Mouse (Mus musculus): ENCODE measurements around the gene Ctc1. TPM values are rescaled to one million over a fixed set of nuclear protein-coding genes. Genes with fewer than 3 reads are reported as not detected.

Ctc1 gene
- 28.6 and 48.0 TPM in 2 replicates for polyA plus RNA-seq (2012; rRNA removed; ENCODE audit: low replicate concordance)

DNA sequence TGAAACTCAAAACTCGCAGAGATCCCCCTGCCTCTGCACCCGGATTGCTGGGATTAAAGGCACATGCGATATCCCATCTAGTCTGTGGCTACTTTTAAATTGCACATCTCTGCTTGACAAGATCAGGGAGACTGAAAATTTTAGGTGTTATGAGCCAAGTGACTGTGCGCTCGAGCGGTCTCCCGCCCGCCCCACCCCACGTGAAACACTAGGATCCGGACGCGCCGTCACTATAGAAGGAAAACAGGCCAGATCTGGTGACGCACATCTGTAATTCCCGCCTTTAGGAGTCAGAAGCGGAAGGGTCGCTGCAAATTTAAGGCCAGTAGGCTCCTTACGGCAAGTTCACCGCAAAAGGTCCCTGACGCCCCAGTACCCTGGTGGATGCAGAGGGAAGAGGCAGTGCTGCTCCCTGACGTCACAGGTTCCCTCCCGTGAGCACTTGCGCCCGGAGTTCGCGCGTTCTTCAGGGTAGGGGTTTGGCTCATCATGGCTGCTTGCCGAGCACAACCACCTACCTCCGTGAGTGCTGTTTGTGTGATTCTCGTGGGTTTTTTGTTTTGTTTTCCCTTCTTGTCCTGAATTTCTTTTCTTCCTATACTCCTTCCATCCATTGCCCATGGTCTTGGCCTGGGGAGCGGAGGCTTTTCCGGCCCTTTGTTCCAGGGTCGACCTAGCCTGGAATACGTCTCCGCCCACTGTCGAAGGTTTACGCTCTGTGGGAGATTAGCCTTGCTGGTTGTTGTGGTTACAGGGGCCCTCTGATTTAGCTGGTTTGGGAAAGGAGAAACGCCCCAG, at the start of gene Ctc1:
TSS of gene Ctc1 (plus strand) at position 268 of the 798 bp plus-strand sequence.

DNA sequence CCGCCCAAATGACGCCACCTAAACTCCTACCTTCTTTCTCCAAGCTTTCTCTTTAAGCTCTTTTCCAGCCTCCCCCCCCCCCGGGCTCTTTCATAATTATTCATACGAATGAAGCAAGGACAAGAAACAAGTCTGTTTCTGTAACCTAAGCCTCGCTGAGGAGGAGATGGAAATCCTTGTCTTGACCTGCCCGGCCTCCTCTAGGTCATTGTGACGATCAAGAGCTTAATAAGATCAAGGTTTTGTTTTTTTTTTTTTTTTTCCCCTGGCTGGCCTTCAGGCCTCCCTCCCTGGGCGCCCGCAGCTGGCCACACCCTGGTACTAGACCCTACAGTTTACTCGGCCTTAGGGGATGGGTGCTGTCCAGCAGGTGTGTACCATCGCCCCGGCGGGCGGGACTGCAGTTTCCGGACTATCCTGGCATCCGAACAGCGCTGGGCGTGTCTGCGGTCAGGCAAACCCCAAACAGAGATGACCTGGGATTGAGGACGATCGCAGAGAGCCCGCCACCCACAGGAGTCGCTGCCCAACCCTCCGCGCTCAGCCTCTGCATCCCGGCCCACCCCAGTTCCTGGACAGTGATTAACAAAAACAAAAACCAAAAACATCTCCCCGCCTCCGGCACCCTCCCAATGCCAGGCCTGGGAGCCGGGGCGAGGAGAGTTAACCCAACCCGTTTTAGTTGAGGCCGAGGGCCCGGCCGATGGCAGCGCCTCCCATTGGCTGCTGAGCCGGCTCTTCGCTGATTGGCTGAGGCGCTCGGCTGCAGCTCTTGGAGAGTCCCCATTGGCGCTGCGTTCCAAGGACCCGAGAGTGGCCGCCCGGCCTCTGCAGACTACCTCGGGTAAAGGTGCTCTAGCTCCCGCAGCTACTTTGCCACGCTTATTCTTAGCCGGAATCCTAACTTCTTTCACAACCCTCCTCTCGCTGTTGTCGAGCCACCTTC, 48.1 kb upstream of the Ctc1 start, which contains the start of gene Slc25a35:
TSS of gene Slc25a35 (plus strand) at position 795 of the 946 bp plus-strand sequence.

DNA sequence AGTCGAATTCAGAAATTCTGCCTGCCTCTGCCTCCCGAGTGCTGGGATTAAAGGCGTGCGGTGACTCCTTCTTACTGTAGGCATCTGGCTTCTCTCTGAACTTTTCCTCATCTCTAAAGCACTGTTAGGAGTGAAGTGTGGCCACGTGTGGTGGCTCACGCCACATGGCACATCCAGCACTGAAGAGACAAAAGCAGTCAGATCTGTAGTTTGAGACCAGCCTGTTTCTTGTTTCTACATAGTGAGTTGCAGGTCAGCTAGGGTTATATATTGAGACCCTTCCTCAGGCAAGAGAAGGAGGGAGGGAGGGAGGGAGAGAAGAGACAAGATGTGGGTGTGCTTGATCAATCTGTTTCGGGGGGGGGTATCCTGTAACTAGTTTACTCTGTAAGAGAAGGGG, 40.6 kb upstream of the Ctc1 start, which contains the start of gene Rangrf:
TSS of gene Rangrf (minus strand) at position 101 of the 400 bp plus-strand sequence.

DNA sequence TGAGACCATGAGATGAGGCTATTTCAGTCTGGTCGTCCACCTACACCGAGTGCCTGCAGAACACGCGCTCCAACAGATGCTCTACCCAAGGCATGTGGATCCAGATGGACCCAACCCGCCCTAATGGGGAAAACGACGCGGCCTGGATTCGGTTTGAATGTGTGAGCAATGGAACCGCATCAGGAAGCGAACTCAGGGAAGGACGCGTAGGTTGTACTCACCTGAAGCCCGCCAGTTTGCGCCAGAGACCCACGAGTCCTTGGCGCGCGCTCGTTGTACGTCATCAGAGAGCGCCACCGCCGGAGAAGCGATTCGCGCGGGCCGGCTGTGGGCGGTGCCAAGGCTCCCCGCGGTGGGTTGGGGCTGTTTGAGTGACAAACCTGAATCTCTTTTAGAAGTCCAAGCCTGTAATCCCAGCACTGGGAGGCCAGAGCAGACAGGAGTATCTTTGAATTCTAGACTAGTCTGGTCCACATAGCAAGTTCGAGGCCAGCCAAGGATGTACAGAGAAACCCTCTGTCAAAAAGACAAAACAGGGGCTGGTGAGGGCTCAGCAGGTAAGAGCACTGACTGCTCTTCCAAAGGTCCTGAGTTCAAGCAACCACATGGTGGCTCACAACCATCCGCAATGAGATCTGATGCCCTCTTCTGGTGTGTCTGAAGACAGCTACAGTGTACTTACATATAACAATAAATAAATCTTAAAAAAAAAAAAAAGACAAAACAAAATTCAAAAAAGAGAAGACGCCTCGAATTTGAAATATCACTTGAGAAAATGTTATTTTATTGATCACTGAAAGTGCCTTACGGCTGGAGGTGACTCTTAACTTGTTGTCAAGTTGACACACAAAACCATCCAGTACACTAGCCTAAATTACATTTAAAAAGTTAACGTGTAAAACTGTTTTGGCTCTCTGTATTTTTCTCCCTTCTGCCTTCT, 7.3 kb upstream of the Ctc1 start, which contains the start of gene Pfas:
TSS of gene Pfas (minus strand) at position 279 of the 940 bp plus-strand sequence.

DNA sequence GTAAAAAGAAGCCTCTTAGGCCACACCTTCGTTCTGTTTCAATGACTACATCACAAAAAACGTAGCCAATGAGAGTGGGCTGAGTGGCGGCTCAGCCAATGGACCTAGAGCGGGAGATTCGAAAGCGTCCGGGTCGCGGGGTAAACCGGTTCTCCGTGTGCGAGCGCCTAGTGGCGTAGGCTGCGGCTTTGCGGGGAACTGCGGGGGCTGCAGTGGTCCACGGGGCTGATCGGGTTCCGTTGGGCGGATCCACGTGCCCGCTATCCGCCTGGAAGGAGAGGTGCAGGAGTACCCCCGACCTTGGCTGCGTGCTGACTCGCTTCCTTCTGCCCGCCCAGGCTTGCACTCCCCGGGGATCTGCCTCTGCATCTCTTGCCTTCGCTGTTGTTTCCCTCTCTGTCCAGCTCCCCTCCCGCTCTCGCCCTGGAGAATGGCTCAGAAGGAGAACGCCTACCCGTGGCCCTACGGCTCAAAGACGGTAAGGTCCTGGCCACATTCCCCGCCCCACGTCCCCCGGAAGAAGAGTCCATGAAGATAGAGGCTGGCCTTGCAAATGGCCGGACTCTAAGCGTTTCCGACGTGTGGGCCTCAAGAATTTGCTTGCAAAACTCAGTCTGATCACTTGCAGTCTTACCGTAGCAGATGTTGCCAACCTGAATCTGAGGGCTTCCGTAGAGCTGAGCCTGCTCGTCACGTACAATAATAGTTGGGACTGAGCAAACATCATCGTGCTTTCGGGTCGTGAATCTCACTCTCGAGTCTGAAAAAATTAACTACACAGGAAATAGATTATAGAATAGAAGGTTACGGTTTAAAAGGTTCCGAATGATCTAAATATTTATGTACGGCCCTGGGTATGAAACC, 30.1 kb downstream of the Ctc1 start, which contains the start of gene Aurkb:
TSS of gene Aurkb (plus strand) at position 117 of the 864 bp plus-strand sequence.

DNA sequence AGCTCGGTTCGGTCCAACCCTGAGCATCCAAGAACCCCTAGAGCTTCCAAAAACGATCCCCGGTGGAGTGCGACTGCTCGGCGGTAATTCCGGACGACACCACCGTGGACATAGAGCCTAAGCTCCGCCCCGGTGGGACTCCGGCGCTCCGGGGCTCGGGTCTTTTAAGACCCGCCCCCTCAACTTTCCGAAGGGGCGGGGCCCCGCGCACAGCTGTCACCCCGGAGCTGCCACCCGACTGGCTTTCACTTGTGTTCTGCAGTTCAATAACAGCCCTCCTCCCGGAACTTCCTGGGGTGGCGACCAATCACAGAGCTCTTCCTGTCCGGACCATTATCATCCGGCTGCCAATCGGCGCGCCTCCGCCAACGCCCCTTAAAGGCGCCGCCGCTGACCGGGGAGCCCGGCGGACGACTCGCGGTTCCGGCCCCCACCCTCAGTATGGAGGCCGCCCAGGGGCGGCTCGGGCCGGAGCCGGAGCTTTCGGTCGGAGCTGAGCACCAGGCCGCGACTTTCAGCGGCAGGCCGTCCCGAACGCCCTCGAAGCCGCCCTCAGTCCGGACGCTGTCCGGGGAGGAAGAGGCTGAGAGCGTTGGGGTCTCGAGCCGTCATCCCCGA, 43.8 kb downstream of the Ctc1 start, which contains the start of gene Borcs6:
TSS of gene Borcs6 (plus strand) at position 361 of the 618 bp plus-strand sequence.

DNA sequence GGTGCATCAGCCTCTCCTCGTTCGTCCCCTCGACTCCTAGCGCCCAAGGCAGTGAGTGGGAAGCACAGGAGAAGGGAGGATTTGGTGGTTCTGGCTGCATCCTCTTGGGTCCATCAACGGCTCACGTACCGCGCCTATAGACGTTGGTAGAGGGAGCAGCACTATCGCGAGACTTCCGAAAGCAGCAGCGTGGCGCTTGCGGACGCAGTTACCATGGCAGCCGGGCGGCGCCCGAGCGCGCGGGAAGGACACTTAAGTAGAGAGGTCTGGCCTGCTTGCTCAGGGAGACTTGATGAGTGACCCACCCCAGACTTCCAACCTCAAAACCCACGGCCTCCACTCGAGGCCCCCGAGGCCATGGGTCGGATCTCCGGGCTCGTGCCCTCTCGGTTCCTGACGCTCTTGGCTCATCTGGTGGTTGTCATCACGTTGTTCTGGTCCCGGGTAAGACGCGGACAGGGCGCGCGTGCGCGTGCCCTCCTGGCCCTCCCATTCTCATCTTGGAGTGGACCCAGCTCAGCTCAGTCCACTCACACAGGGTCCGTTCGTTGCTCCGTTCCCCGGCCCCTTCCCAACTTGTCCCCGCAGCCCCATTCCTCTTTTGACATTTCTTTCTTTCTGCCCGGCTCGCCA, 55.0 kb downstream of the Ctc1 start, which contains the start of gene Tmem107:
TSS of gene Tmem107 (plus strand) at position 217 of the 633 bp plus-strand sequence.

Other genes with a start within 250 kb of the Ctc1 start
- gene Ndel1, start 144.1 kb upstream of the Ctc1 start, polyA plus RNA-seq (2012; rRNA removed; ENCODE audit: low replicate concordance) = 72.8 and 73.3 TPM in 2 replicates
- not detected in 2 replicates for gene Rnf222, start 127.4 kb upstream of the Ctc1 start, polyA plus RNA-seq (2012; rRNA removed; ENCODE audit: low replicate concordance)
- gene Rpl26, start 114.3 kb upstream of the Ctc1 start, polyA plus RNA-seq (2012; rRNA removed; ENCODE audit: low replicate concordance) = 1,054 and 2,025 TPM in 2 replicates
- gene Odf4, start 88.8 kb upstream of the Ctc1 start, polyA plus RNA-seq (2012; rRNA removed; ENCODE audit: low replicate concordance) = 0.24 and 0.30 TPM in 2 replicates
- gene Arhgef15, start 58.4 kb upstream of the Ctc1 start, polyA plus RNA-seq (2012; rRNA removed; ENCODE audit: low replicate concordance) = 51.6 and 87.1 TPM in 2 replicates
- 56.5 and 113 TPM in 2 replicates for gene Slc25a35, start 47.8 kb upstream of the Ctc1 start, polyA plus RNA-seq (2012; rRNA removed; ENCODE audit: low replicate concordance)
- gene Rangrf, start 40.7 kb upstream of the Ctc1 start, polyA plus RNA-seq (2012; rRNA removed; ENCODE audit: low replicate concordance) = 21.1 and 40.6 TPM in 2 replicates
- 10.0 and 25.2 TPM in 2 replicates for gene Pfas, start 7.5 kb upstream of the Ctc1 start, polyA plus RNA-seq (2012; rRNA removed; ENCODE audit: low replicate concordance)
- 4.3 and 22.5 TPM in 2 replicates for gene Aurkb, start 29.7 kb downstream of the Ctc1 start, polyA plus RNA-seq (2012; rRNA removed; ENCODE audit: low replicate concordance)
- gene Borcs6, start 43.8 kb downstream of the Ctc1 start, polyA plus RNA-seq (2012; rRNA removed; ENCODE audit: low replicate concordance) = 16.4 and 22.0 TPM in 2 replicates
- gene Tmem107, start 54.9 kb downstream of the Ctc1 start, polyA plus RNA-seq (2012; rRNA removed; ENCODE audit: low replicate concordance) = 15.9 and 42.3 TPM in 2 replicates
- 99.7 and 132 TPM in 2 replicates for gene Vamp2, start 72.6 kb downstream of the Ctc1 start, polyA plus RNA-seq (2012; rRNA removed; ENCODE audit: low replicate concordance)
- 20.2 and 56.0 TPM in 2 replicates for gene Per1, start 79.3 kb downstream of the Ctc1 start, polyA plus RNA-seq (2012; rRNA removed; ENCODE audit: low replicate concordance)
- 0.14 and 0.26 TPM in 2 replicates for gene Hes7, start 104.5 kb downstream of the Ctc1 start, polyA plus RNA-seq (2012; rRNA removed; ENCODE audit: low replicate concordance)
- gene 9130213A22Rik, start 106.7 kb downstream of the Ctc1 start, polyA plus RNA-seq (2012; rRNA removed; ENCODE audit: low replicate concordance) = 0.90 and 2.0 TPM in 2 replicates
- gene Aloxe3, start 110.0 kb downstream of the Ctc1 start, polyA plus RNA-seq (2012; rRNA removed; ENCODE audit: low replicate concordance) = 0.44 and 1.8 TPM in 2 replicates
- gene Alox12b, start 141.1 kb downstream of the Ctc1 start, polyA plus RNA-seq (2012; rRNA removed; ENCODE audit: low replicate concordance) = 0.06 TPM in 1 of 2 replicates, not detected in the other
- not detected in 2 replicates for gene Alox8, start 181.9 kb downstream of the Ctc1 start, polyA plus RNA-seq (2012; rRNA removed; ENCODE audit: low replicate concordance)
- 0.01 TPM in 1 of 2 replicates, not detected in the other for gene Gucy2e, start 221.1 kb downstream of the Ctc1 start, polyA plus RNA-seq (2012; rRNA removed; ENCODE audit: low replicate concordance)

All from subcutaneous adipose tissue, adult 2 months (tissue).